Mouse (Mus musculus) megakaryocyte progenitor cell, adult 5-6 weeks (primary cell): ENCODE data around the gene Tpk1. TPM values are rescaled to one million over a fixed set of nuclear protein-coding genes. Genes with fewer than 3 reads are reported as not detected.

Experiments
- ATAC-seq: replicated peaks from 2 replicates; pipeline ENCODE4 v1.8.0; 2016; ENCODE audit warnings: mild to moderate bottlenecking, moderate TSS enrichment, inconsistent platforms; ENCODE audit not compliant: poor library complexity
- total RNA-seq, 2 experiments: library from RNA; stranded (forward) in 1 of 2; stranded (reverse) in 1 of 2; fragments of 157-497, 149-512 nt in 1 of 2; fragments of 200-1000 nt in 1 of 2; gene quantifications; 2 replicates each; pipeline versions ENCODE4 v1.2.3 to v1.2.4; 2015 to 2017

Tpk1 gene
- total RNA-seq, 2 experiments from 2014 or later = 3.6 to 10.8 TPM

DNA sequence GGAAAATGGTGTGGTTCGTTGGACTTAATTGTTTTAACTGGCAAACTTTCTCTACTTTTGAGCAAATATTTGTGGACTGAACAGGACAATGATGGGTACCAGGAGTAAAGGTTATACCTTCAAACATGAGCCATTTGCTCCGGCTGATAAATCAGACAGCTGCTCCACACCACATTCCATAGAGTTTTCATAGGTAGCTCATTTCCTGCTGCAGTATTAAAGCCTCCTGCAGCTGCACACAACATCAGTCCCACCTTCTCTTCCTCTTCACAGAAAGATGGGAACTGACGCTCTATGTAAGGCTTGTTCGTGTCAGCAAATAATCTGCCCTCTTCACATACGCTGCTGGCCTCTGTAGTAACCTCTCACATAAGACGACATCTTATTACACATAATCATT is 22.4 kb downstream of the Tpk1 start:
- no peak for ATAC-seq

DNA sequence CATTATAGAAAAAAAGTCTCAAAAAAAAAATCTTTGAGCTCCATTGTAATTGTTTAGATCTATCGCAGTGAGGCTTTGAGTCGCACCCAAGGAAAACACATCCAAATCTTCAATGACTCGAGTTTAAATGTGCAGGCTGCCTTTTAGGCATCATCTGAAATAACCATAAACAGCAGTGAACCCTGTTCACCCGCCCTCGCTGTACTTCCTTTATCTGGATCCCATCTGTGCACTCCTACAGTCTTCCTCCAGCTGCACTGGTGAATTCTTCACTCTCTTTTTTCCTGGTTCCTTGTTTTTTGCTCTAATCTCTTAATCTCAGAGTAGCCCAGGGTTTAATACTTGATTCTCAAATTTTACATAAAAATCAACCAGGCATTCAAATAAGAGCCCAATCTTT is 23.7 kb downstream of the Tpk1 start:
- ATAC-seq = peak; percentile 47

DNA sequence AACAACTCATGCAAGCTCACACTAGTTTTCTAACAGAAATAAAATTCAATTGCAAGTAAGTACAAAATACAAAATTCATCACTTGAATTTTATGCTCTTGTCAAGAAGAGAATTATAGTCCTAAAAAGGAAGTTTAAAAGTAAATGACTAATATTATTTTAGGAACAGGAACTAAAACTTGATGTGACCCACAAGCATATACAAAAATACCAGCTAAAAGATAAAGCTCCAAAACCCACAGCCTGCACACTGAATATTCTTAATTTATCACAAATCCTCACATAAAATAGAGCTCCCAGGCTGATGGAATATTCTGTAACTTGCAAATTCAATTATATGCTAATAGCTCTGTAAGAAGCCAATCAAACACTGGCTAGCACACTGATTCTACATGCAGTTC is 25.5 kb downstream of the Tpk1 start:
- no peak for ATAC-seq

DNA sequence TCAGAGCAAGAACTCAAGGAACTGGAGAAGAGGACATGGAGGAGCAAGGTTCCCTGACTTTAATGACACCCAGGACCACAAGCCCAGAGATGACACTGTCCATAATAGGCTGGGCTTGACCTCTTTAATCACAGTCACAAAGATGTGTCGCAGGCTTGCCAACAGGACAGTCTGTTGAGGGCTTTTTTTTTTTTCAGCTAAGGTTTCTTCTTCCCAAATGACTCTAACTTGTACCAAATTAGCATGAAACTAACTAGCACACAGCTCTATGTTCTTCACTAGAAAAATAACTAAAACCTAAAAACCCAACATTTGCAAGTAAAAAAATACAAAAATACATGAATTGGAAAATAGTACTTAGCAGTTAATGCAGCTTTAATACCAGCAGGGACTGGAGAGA is 27.2 kb downstream of the Tpk1 start:
- ATAC-seq = no peak

DNA sequence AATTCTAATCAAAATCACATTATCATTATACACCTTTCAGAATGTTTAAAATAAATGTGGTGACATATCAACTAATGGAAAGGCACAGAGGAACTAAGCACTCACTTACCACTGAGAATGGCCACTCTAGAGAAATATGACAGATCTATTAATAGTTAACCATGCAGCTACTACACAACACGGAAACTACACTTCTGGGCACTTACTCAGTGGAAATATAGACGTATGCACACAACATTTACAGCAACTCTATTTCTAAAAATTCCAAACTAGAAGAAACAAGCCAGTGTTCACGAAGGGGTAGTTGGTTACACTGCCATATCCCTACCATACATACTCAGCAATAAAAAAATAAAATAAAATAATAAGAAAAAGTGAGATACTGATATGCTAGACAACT is 28.0 kb downstream of the Tpk1 start:
- ATAC-seq = no peak; the same call in 1 of the 2 replicates

DNA sequence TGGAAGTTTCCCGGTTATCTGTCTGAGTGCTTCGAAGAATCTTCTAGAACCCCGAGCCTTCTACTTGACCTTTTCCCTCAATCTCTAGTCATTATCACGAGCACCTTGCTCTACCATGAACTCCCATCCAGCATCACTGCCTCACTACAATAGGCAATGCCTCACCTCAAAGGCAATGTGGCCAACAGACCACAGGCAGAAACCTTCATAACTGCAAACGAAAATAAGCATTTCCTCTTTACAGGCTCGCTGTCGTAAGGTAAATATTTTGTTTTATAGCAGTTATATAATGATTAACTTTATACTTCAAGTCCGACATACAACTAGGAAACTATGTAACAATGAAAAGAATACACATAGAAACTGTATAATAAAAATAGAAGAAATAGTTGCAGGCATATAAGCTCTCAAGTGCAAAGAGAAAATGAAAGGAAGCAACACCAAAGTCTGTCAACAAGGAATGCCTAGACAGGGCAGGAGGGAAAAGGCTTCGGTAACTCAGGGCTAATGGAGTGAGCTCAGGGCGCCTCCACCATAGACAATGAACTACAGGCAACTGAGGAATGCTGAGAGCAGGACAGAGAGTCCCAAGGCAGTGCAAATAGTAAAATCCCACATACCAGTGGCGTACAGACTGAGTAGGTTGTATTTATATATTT is 29.0 kb downstream of the Tpk1 start:
- peak; percentile 69 for ATAC-seq

DNA sequence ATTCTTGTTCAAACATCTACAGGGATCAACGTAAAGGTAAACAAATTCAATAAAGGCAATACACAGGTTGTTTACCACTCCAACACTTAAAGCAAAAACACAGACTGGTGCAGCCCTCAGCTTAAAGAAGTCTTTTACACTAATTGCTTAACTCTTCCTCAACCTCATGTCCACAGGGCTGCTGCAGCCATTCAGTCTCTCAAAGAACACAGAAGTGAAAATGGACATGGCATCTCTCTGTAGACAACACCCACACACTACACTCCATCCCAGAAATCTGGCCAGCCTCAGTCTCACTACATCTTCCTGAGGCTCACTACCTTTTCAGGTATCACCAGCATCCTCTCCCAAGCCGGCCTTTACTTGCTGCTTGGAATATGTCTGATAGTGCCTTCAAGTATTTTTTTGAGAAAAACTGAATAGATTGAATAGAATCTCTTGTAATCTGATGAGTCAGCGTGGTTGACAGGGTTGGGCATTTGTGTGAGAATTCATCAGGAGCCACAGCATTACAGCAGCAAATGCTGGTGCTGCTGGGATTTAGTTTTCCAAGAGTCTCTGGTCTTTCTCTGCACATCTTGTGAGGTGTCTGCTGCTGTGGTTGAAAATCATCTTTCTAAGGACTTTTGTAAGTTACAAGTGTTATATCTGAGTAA is 32.6 kb downstream of the Tpk1 start:
- ATAC-seq = peak; percentile 43

DNA sequence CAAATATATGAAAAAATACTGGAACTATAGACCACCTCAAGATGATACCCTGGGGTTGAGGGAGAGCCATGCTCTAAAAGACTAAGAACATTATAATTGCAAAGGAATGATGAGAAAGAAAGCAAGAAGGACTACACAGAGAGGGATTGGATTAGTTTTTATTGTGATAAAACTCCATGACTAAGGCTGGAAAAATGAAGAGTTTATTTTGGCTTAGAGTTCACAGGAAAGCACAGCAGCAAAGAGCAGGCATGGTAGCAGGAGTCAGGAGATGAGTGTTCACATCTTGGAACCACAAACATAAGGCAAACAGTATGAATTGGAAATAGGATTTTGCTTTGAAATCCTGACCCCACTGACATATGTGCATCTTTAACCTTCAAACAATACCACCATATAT is 33.2 kb downstream of the Tpk1 start:
- ATAC-seq = no peak

DNA sequence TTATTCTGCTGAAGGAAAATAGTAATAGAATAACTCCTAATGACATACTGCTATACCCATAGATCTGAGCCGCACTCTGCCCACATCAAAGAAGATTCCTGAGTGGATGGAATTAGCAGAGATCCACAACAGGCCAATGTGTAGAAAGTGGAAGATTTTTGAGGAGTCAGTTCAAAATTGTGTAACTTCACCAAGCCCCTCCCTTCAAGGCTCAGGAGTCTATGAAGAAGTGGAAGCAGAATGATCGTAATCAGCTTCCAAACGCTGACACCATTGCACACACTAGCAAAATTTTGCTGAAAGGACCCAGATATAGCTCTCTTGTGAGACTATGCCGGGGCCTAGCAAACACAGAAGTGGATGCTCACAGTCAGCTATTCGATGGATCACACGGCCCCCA is 42.6 kb downstream of the Tpk1 start:
- peak; percentile 81 for ATAC-seq

DNA sequence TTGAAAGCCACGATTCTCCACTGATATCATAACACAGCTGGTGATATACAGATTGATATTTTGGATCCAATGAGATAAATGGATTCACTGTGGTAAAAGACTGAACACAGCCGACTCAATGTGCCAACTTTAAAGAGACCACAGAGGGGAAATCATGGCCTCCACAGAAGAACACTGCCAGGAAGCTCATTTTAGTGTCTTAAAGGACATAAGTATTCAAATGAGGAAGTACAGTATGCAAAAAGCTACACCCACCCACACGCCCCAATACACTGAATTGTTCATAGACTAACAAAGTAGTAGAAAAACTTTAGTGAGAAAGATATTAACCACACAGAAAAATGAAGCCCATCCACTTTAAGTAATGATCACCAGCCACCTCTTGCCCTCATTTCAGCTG is 46.8 kb downstream of the Tpk1 start:
- ATAC-seq = peak; percentile 96

DNA sequence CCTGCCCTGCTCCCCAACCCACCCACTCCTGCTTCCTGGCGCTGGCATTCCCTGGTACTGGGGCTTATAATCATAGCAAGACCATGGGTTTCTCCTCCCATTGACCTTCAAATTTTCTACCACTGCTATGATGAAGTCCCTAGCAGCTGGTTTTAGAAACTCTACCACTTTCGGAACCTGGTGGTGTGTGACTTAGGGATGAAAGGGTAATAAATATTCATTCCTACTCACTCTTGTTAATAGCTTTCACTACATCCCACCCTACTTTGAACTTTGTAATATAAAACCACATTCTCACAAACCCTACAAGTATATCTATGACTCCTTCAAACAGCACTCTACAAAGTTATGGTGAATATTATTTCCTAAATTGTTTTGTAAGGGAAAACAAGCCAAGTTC is 54.3 kb downstream of the Tpk1 start:
- ATAC-seq = no peak

DNA sequence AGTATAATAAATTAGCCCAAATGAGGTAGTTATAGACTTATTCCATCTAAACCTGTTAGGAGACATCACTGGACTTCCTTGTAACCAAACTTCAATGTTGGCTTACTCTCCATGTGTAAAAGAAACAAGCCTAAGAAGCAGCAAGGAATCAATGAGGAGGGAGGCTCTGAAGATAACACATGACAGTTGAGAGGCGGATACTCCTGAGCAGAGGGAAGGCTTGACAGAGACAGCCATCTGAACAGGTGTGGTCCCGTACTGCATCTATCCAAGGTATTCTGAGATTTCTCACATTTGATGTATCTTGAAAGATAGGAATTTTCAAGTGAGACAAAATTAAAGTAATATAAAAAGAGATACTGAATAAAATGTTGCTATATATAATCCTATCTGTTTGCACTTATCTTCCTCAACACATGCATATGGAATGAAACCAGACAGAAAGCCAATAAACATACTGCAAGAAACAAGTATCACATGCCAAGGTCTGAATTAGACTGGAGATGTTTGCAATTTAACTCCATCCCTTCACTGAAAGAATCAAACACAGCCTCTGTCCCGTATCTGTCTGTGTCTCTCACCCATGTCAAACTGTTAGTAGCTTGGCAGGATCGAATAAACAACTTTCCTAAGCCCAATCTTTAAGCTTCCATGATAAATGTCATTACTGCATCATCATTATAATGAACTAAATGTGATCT is 75.1 kb downstream of the Tpk1 start:
- ATAC-seq = no peak

DNA sequence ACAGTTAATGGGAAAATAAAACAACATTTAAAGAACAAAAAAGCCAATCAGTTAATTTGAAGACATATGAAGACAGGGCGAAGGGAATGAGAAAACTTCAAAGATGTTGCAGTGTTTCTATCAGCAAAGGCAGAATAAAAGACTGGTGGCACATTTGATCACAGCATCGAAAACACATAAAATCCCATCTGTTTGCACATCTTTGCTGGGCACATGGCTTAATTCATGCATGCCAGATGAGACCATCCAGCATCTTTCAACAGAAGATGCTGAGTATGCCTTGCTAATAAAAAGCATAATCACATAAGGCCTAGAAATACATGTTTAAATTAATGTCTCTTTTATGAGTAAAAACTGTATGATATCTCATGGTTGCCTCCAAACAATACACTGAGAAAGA is 80.8 kb downstream of the Tpk1 start:
- no peak for ATAC-seq

DNA sequence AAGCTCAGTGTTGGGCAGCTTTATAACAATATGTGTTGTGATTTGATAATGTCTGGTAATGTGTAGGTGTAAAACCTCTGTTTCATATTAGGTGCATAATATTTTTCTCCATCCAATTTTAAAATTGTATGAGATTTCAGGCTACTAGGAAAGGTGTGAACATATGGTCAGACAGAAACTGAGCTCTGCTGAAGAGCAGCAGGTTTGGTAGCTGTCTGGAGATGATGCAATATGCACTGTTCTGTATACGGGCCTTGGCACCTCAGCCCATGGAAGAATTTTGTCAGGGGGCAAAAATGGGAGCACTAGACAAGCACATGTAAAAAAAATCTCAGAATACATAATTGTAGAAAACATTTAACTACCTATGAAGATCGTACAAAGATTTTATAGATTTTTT is 84.3 kb downstream of the Tpk1 start:
- ATAC-seq = no peak

DNA sequence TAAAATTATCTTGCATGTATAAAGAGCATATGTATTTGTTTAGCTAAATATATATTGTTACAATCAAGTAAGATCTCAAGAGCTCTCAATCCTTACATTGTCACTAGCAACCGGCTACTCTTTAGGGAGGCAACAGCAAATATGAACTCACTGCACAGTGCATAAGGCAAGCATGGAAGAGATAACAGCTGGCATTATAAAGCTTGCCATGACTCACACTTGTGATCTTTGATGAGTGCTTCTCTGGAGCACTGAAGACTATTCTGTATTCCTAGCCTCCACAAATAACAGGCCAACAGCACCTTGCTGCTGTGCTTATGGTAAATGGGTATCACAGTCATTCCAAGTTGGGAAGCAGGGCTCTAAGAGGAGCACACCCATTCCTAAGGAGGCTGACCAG is 98.2 kb downstream of the Tpk1 start:
- no peak for ATAC-seq

DNA sequence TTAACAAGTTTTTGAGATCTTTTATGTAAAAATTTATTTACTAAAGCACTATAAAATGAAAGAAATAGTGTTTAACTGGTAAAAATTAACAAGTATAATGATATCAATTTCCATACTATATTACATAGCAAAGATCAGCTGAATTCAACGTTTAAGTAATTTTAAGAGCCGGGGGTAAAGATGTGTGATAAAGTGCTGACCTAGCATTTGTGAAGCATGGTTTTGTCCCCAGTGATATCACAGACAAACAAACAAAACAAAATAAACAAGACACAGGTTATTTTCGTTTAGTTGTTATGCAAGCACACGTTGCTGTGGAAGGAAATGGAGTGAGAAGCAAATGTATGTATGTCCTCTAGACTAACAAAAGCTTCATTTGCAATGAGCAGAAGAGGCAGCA is 103.6 kb downstream of the Tpk1 start:
- no peak for ATAC-seq

DNA sequence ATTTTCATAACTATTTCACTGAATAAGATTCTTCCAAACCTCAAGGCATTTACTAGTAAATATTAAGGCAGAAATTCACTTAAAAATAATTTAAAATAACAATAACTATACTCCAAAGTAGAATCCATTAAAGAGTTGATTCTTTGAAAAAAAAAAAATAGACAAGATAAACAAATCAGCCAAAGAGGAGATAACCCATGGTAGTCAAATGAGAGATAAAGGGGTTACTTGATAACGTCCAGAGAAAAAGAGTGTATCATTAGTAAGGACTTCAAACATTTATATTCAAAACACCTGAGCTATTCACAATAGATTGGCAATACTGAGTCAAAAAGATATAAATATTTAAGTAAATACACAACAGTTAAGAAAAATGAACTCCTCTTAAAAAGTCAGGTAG is 114.7 kb downstream of the Tpk1 start:
- no peak for ATAC-seq

DNA sequence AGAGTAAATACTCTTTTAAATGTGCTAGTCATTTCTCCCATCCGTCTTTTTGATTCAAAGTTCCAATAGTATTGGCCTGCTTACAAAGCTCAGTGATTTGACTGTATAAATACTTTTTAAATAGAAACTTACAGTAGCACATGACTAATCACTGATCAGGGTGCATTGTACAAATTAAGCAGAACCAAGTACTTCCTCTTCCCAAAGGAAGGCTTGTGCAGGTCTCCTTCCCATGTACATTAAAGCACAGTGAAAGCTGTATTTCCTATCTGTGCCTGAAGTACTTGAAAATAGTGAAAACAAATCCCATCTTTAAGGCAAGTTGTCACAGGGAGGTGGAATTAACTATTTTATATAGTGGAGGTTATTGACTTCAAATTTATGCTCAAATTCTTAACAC is 119.5 kb downstream of the Tpk1 start:
- ATAC-seq = peak; percentile 73

DNA sequence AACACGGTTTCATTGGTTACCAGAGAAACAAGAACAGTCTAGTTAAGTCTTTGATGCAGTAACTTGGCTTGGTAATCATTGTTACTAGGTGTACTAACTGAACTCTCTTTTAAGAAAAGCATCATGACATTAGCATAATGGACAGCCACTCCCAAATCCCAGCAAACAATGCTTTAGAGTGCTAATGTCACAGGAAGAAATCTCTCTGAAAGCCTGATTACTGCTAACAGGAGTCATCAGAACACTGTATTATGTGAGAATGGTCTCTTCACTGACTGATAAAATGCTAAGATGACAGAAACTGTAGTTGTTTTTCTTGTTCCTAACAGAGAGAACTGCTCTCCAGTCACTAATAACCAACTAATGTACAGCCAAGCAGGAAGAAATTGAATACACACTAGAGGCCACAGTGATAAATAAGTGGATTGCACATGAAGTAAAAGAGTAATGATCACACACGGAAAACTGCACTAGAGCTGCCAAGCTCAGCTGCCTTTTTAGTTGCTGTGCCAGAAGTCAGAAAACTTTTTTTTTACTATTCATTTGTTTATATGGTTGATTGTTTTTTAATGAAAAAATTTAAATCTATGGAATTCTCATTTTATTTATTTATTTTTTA is 128.7 kb downstream of the Tpk1 start:
- ATAC-seq = no peak

DNA sequence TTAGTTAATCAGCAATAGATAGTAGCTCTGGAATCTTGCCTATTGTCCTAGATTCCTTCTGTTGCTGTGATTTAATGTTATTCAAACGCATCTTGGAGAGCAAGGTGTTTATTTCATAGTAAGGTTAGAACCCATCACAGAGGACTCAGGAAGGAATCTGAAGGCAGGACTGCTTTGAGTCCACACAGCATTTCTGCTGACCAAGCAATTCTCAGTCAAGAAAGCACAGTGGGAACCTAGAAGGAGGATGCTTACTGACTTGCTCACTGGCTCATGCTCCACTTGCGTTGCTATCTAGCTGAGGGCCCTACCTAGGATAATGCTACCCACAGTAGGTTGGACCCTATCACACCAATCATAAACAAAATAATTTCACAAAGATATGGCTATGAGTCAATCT is 130.6 kb downstream of the Tpk1 start:
- ATAC-seq = no peak

DNA sequence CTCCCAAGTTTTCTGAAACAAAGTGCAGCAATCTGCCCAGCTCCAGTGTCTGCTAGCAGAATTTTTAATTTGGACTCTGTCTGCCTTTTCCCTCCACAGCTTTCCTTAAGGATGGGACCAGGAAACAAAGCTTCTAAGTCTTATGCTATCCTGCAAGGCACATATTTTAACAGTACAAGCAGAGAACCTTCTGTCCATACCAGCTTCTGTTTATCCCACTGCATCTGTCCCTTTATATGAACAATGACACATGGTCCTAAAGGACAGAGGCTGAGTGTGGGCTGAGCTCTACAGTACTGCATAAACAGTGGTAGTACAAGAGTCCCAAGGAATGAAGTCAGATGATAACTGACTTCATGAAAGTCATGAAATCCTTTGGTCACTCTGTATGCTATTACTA is 132.8 kb downstream of the Tpk1 start:
- ATAC-seq = no peak

DNA sequence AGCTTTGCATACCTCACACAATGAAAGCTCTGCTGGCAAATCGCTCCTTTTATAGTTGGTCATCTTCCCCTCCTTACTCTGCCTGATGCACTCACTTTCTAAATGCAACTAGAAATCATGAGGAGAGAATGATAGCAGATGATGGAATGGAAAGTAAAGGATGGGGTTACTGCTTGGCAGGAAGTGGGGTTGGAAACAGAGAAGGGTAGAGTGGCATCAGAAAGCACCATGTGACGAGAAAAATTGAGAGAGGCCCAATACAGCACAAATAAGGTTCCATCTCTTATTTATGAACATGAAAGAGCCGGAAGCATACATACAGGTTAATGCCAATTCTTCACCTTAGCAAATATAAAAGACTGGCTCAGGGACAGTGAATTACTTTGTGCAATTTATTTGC is 133.3 kb downstream of the Tpk1 start:
- no peak for ATAC-seq
